Mouse (Mus musculus) cerebellum, adult 2 months (tissue): ENCODE measurements around the gene Cirbp.

Source experiments
- CTCF ChIP-seq: fragments of 200-500 bp; IDR thresholded peaks from 2 replicates; pipeline ENCODE4 v1.5.1; 2011; ENCODE audit warnings: low read depth, mild to moderate bottlenecking, control low read depth, low read length, moderate library complexity, borderline replicate concordance; ENCODE audit not compliant: insufficient read depth
- POLR2A ChIP-seq: fragments of 200-500 bp; IDR thresholded peaks from 2 replicates; pipeline ENCODE4 v1.6.1; 2011; ENCODE audit warnings: low read length, control low read depth, borderline replicate concordance; ENCODE audit not compliant: insufficient read depth

GRCm38 (mm10) chr10:80173358-80173757 is 7.6 kb downstream of the Cirbp start:
- TF ChIP-seq POLR2A (no peak), CTCF (no peak)
